Mouse (Mus musculus): ENCODE results near the gene Mast4.

Mast4 gene

GRCm38 (mm10) chr13:102865971-102866724, 468.1 kb downstream of the Mast4 start:
- no peak for DNase-seq (ENCODE audit: low read depth, low spot score)

DNA sequence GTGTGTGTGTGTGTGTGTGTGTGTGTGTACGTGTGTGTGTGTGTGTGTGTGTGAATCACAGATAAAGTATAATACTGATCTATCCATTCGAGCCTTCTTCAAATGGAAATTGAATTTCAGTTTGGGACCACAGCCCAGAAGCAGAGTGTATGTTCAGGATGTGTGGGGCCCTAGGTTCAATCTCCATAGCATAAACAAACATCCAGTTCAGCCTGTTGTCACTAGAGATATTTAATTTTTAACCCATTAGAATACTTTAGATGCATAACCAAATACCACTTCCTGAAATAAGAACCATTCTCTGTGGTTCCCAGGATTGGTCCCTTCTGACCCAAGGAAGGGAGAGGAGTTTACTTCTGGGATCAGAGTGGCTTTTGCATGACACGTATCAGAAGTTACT, 468.8 kb downstream of the Mast4 start:
- no peak for DNase-seq (ENCODE audit: low read depth, low spot score)

DNA sequence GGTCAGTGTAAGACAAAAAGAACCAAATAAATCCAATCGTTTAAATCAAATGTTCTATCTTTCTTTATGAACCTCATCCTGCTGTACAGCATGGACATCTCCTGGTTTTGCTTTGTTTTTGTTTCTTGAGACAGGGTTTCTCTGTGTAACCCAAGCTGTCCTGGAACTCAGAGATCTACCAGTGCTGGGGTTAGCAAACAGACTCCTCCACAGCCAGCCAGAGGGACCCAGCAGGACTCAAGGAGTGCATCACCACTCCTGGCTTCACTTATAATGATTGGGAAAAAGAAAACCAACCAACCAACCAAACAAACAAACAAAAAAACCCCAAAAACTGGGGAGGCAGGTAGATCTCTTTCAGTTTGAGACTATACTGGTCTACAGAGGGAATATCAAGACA, 469.5 kb downstream of the Mast4 start:
- no peak for DNase-seq (ENCODE audit: low read depth, low spot score)

DNA sequence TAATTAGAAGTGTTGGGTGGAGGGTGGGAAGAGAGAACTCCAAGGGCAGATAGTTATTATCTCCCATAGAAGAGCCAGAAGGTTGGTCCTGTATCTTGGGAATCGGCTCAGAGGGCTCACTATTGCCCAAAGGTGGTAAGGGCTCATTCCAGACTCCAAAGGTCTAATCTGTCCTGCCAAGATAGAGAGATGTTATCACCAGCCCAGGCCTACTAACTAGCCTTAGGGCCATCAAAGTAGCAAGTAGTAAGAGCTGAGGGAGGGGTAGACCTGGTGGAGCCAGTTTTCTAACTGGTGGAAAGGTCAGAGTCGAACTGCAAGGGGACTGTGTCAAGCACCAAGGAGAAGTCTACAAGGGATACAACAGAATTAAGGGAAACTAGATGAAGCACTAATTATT, 470.2 kb downstream of the Mast4 start:
- DNase-seq (ENCODE audit: low read depth, low spot score), result no peak

- no peak for DNase-seq (ENCODE audit: low read depth, low spot score)
Observed at GRCm38 (mm10) chr13:102862981-102863380, 471.3 kb downstream of the Mast4 start.

GRCm38 (mm10) chr13:102862397-102862796, 471.9 kb downstream of the Mast4 start:
- DNase-seq (ENCODE audit: low read depth, low spot score), result no peak

DNA sequence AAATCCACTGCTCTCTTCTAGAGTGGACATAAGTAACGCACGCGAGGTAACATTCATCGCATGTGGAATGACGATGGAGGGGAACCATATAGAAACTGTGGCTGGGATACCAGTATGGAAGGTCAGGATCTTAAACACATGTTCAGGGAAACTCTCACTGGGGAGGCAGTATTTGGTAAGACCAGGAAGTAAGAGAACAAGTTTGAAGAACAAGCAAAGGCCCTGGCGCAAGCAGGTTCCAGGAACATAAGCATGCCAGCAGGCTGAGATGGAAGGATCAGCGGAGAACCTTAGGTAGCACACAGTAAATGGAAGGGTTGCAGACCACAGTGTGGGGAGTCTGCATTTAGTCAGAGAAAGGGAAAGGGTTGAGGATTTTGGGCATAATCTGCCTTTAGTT, 473.6 kb downstream of the Mast4 start:
- DNase-seq (ENCODE audit: low read depth, low spot score), result no peak

DNA sequence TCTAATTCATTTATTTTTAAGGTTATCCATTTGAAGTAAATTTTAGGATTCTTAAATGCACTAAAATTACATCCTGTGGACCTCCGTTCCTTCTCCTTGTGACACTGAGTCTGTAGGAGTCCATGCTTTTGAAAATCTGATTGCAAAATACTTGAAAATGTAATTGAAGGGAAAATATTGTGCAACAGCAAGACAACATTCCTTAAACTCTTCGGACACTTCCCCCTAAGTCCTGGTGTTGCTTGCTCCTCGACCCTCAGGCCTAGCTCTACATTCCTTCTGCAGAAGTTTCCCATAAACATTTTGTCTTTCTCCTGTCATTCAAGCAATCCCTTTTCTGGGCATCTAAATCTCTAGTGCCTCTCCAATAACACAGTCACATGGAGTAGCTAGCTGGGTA, 474.2 kb downstream of the Mast4 start:
- no peak for DNase-seq (ENCODE audit: low read depth, low spot score)

DNA sequence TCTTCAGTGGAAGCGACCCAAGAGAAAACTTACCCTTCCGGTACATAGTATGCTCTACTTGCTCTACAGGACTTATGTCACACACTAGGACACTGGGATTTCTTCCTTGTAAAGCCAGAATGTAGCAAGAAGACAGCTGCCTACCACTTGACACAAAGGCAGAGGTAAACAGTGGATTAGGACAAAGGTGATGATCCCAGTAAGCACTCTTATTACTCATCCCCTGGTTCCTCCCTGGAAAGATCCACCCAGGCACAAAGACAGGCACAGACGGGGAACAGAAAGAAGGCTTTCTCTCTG, 476.8 kb downstream of the Mast4 start:
- no peak for DNase-seq (ENCODE audit: low read depth, low spot score)

DNA sequence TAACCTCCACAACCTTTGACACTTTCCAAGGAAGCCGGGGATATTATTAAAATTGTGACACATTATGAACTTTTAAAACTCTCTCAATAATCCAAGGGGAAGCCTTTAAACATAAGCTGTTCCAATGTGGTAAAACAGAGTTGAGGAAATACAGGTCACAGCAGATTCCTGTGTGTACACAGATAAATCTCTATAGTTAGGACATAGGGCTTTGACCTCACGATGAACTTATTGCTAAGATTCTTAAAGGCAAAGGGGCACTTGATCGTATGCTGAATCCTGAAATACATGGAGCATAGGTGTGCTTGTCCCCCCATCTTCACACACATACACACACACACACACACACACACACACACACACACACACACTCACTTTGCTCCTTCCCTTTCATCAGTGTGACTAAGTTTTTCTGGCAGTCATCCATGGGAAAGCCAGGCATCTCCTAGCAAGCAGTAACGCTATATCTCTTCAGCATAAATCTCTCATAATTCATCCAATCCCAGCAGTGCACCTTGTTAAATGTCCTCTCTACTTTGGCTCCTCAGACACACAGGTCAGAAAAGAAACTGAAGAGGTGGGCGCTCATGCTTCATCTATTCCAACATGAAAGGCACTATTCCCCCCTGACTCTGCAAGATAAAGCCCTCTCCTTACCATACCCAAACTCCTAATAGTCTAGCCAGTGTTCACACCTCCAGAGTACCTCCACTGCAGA, 477.3 kb downstream of the Mast4 start:
- DNase-seq (ENCODE audit: low read depth, low spot score), result no peak

GRCm38 (mm10) chr13:102852865-102853264, 481.4 kb downstream of the Mast4 start:
- no peak for DNase-seq (ENCODE audit: low read depth, low spot score)

- DNase-seq (ENCODE audit: low read depth, low spot score), result no peak
Observed at GRCm38 (mm10) chr13:102851253-102851652, 483.0 kb downstream of the Mast4 start.

GRCm38 (mm10) chr13:102850594-102850993, 483.7 kb downstream of the Mast4 start:
- DNase-seq (ENCODE audit: low read depth, low spot score), result no peak

- DNase-seq (ENCODE audit: low read depth, low spot score), result no peak
Observed at GRCm38 (mm10) chr13:102849068-102849467, 485.2 kb downstream of the Mast4 start.

GRCm38 (mm10) chr13:102846473-102846872, 487.8 kb downstream of the Mast4 start:
- no peak for DNase-seq (ENCODE audit: low read depth, low spot score)

GRCm38 (mm10) chr13:102842715-102843114, 491.6 kb downstream of the Mast4 start:
- peak; percentile 4 for DNase-seq (ENCODE audit: low read depth, low spot score)

DNA sequence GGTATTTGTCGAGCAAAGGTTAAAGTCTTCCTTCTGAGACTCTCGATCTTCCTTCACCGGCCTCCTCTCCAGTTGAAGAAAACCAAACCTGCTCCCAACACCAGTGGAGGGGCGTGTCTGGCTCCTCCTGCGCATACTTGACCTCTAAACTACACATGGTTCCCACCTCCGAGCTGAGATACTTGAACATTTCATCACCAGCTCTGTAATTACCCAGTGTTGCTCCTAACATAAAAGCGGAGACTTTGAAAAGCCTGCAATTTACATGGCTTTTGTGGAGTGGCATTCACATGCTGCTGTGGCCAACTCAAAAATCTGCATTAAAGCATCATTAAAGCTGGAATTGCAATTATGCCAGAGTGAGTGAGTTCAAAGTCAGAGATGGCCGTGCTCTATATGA, 492.1 kb downstream of the Mast4 start:
- DNase-seq (ENCODE audit: low read depth, low spot score), result peak; percentile 52

DNA sequence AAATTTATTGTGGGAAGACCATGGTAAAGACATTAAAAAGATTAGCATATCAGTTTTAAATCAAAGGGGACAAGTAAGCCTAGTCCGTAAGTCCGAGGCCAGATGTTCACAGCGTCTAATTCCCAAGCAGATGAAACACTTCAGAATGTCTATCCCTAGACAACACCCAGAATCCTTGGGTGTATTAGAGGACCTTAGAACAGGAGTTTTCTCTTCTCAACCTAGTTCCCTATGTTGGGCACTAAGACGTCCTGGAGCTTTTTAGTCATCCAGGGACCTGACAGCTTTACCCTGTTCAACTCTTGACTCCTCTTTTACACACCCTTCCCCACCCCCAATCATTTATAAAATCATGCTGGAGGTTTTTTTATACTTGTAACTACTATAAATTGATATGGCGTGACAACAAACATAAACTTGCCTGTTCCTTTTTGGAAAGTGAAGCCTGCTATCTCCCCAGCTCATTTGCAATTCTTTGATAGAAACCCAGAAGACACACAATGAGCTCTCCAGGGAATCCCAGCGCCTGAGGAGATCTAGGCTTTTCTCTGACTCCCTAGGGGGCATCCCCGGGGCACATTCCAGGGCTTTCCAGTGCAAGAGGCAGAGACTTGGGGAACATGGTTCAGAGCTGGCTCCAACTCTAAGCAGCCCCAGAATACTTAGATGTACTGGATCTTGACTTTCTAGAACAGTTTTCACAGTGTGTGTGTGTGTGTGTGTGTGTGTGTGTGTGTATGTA, 494.4 kb downstream of the Mast4 start:
- peak; percentile 89 for DNase-seq (ENCODE audit: low read depth, low spot score)

DNA sequence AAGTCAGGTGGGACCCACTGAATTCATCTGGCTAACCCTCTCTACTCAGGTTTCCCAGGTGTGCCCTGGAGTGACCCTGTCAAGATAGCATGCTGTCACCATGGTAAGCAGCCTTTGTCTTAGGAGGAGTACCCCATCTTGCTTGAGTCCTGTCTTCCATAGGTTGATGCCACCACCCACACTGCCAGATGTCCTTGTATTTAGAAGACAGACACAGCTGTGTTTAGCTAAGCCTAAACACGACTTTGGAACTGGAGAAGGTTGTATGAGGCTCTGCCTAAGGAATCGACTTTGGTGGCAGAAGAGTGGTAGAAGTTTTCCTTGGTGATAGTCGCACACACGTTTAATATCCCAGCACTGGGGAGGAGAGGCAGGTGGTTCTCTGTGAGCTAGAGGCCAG, 496.9 kb downstream of the Mast4 start:
- no peak for DNase-seq (ENCODE audit: low read depth, low spot score)

DNA sequence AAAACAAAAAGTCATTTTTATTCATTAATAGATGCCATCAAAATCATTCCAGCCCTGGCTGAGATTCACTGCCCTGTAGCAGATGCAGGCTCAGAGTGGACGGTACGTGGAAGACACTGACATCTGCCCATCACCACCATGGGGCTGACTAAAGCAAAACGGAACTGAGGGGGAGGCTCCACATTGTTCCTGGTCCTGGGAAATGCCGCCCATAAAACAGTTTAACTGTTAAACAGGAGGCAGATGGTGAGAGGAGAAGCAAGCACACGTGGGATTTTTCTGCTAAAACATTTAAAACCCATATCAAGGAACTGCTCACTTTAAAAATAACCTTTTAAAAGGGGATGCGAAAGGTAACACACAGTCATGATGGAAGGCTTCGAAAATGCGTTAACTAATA, 499.0 kb downstream of the Mast4 start:
- DNase-seq (ENCODE audit: low read depth, low spot score), result no peak

DNA sequence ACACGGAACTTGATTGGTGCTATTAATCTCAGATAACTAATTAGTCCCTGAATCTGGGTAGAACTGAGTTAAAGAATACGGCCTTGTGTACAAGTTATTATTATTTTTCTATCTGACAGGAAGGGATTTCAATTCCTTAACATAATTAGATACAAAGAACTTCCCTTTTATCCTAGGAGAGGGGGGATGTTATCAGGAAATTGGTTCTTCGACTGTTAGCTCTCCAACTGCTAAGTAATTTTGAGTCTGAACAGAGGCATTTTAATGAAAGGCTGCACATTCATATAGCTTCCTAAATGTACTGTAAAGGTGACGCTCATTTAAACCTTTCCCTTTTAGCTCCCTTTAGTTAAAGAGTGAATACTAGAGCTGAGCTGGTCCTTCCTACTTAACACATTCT, 516.0 kb downstream of the Mast4 start:
- DNase-seq (ENCODE audit: low read depth, low spot score), result no peak

- no peak for DNase-seq (ENCODE audit: low read depth, low spot score)
Observed at GRCm38 (mm10) chr13:102816689-102817088, 517.6 kb downstream of the Mast4 start.

DNA sequence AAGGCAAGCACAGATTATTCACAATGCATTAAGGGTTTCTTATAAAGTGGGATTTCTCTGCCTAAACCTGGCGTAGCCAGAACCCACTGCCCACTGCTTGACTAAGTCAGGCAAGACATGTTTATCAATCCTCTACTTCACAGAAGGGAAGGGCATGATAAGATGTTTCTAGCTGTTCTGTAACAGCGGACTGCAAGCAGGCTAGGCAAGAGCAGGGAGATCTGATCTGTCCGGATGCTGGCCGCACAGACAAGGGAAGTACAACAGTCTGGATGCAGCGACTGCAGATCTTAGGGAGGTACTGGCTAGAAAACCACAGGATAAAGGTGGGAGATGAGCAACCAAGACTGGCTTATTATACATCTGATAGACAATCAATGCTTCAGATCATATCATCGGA, 519.1 kb downstream of the Mast4 start:
- DNase-seq (ENCODE audit: low read depth, low spot score), result no peak
